Mouse (Mus musculus): Measurements from ENCODE around the gene Gm10799. TPM values are rescaled to one million over a fixed set of nuclear protein-coding genes. Genes with fewer than 3 reads are reported as not detected.
"Not testable (repeated sequence)": the region's sequence is repeated elsewhere in the genome, so short reads cannot be mapped to it uniquely, and the experiment has no call there.

Gm10799 gene
- total and polyA plus RNA-seq, 2 experiments: not detected

GRCm38 (mm10) chr2:104109528-104109927 lies 41.2 kb upstream of the Gm10799 start:
- Histone ChIP-seq H3K79me2 (ENCODE audit: control insufficient read depth, insufficient read depth, low read length) (peaks cover 3% of the 10 kb centered on the region; the same call in 1 of the 2 replicates), H3K9ac (ENCODE audit: low read depth, low read length) (no peak overlapping the region), H3K27ac (replicated peaks; ENCODE audit: insufficient read depth, low read depth, low read length) (peak overlapping the region; percentile 10; the same call in 1 of the 2 replicates), H3K27me3 (ENCODE audit: control insufficient read depth, insufficient read depth, low read length) (no peaks in the 10 kb centered on the region), H3K4me1 (ENCODE audit: control insufficient read depth, insufficient read depth, low read length) (peaks cover 18% of the 10 kb centered on the region), H3K4me3 (ENCODE audit: insufficient read depth, low read depth, low read length) (no peak overlapping the region), H3K36me3 (ENCODE audit: control insufficient read depth, insufficient read depth, low read length) (0 out of 2 replicates have a peak, but pooled peaks cover under 1% of the 10 kb centered on the region)
- WGBS: 78% methylated on average over 2 of the region's 2 CpGs
- DNase-seq (ENCODE audit: extremely low read depth, low read depth, low spot score): no peak
- TF ChIP-seq POLR2A (IDR thresholded peaks at IDR 0.05; ENCODE audit: extremely low read depth, insufficient read depth, low read length): no peak
- TF ChIP-seq CTCF (IDR thresholded peaks at IDR 0.05; ENCODE audit: low read depth, low read length): no peak

- H3K4me3 ChIP-seq (ENCODE audit: insufficient read depth, low read depth, low read length); H3K79me2 ChIP-seq (ENCODE audit: control insufficient read depth, insufficient read depth, low read length); DNase-seq (ENCODE audit: extremely low read depth, low read depth, low spot score); H3K9ac ChIP-seq (ENCODE audit: low read depth, low read length); H3K27me3 ChIP-seq (ENCODE audit: control insufficient read depth, insufficient read depth, low read length); H3K36me3 ChIP-seq (ENCODE audit: control insufficient read depth, insufficient read depth, low read length); H3K27ac ChIP-seq (replicated peaks; ENCODE audit: insufficient read depth, low read depth, low read length): not testable (repeated sequence)
- whole genome bisulfite sequencing: 91% methylated on average over 2 of the region's 2 CpGs
- H3K4me1 ChIP-seq (ENCODE audit: control insufficient read depth, insufficient read depth, low read length): peaks cover 18% of the 10 kb centered on the region
These were observed 40.7 kb upstream of the Gm10799 start for GRCm38 (mm10) chr2:104109021-104109420.

- Histone ChIP-seq H3K79me2 (ENCODE audit: control insufficient read depth, insufficient read depth, low read length) (peaks cover 17% of the 10 kb centered on the region; the same call in 1 of the 2 replicates), H3K36me3 (ENCODE audit: control insufficient read depth, insufficient read depth, low read length) (peaks cover 5% of the 10 kb centered on the region; the same call in 1 of the 2 replicates), H3K9ac (ENCODE audit: low read depth, low read length) (no peak overlapping the region), H3K4me1 (ENCODE audit: control insufficient read depth, insufficient read depth, low read length) (peaks cover 13% of the 10 kb centered on the region), H3K27ac (replicated peaks; ENCODE audit: insufficient read depth, low read depth, low read length) (no peak overlapping the region), H3K27me3 (ENCODE audit: control insufficient read depth, insufficient read depth, low read length) (no peaks in the 10 kb centered on the region), H3K4me3 (ENCODE audit: insufficient read depth, low read depth, low read length) (no peak overlapping the region)
- no peak for DNase-seq (ENCODE audit: extremely low read depth, low read depth, low spot score)
- TF ChIP-seq POLR2A (IDR thresholded peaks at IDR 0.05; ENCODE audit: extremely low read depth, insufficient read depth, low read length): no peak
- no peak for TF ChIP-seq CTCF (IDR thresholded peaks at IDR 0.05; ENCODE audit: low read depth, low read length)
- 87% methylated on average over 6 of the region's 6 CpGs for WGBS
These were observed 36.5 kb upstream of the Gm10799 start for GRCm38 (mm10) chr2:104104800-104105199.

GRCm38 (mm10) chr2:104099946-104100345 lies 31.6 kb upstream of the Gm10799 start:
- 59% methylated on average over 1 of the region's 1 CpGs for WGBS
- Histone ChIP-seq H3K27me3 (ENCODE audit: control insufficient read depth, insufficient read depth, low read length) (no peaks in the 10 kb centered on the region), H3K27ac (replicated peaks; ENCODE audit: insufficient read depth, low read depth, low read length) (no peak overlapping the region), H3K79me2 (ENCODE audit: control insufficient read depth, insufficient read depth, low read length) (peaks cover 17% of the 10 kb centered on the region; the same call in 1 of the 2 replicates), H3K36me3 (ENCODE audit: control insufficient read depth, insufficient read depth, low read length) (peaks cover 5% of the 10 kb centered on the region; the same call in 1 of the 2 replicates), H3K4me3 (ENCODE audit: insufficient read depth, low read depth, low read length) (no peak overlapping the region), H3K9ac (ENCODE audit: low read depth, low read length) (no peak overlapping the region), H3K4me1 (ENCODE audit: control insufficient read depth, insufficient read depth, low read length) (peaks cover 11% of the 10 kb centered on the region)
- no peak for TF ChIP-seq CTCF (IDR thresholded peaks at IDR 0.05; ENCODE audit: low read depth, low read length)
- no peak for TF ChIP-seq POLR2A (IDR thresholded peaks at IDR 0.05; ENCODE audit: extremely low read depth, insufficient read depth, low read length)
- DNase-seq (ENCODE audit: extremely low read depth, low read depth, low spot score): no peak

- Histone ChIP-seq H3K27ac (replicated peaks; ENCODE audit: insufficient read depth, low read depth, low read length) (peak overlapping the region; percentile 46; the same call in 1 of the 2 replicates), H3K4me1 (ENCODE audit: control insufficient read depth, insufficient read depth, low read length) (peaks cover 11% of the 10 kb centered on the region), H3K9ac (ENCODE audit: low read depth, low read length) (no peak overlapping the region), H3K27me3 (ENCODE audit: control insufficient read depth, insufficient read depth, low read length) (no peaks in the 10 kb centered on the region), H3K4me3 (ENCODE audit: insufficient read depth, low read depth, low read length) (no peak overlapping the region), H3K79me2 (ENCODE audit: control insufficient read depth, insufficient read depth, low read length) (peaks cover 12% of the 10 kb centered on the region; the same call in 1 of the 2 replicates), H3K36me3 (ENCODE audit: control insufficient read depth, insufficient read depth, low read length) (peaks cover 1% of the 10 kb centered on the region; the same call in 1 of the 2 replicates)
- no peak for DNase-seq (ENCODE audit: extremely low read depth, low read depth, low spot score)
- TF ChIP-seq CTCF (IDR thresholded peaks at IDR 0.05; ENCODE audit: low read depth, low read length): no peak
- TF ChIP-seq POLR2A (IDR thresholded peaks at IDR 0.05; ENCODE audit: extremely low read depth, insufficient read depth, low read length): no peak
- WGBS: 91% methylated on average over 2 of the region's 2 CpGs
These were observed 30.9 kb upstream of the Gm10799 start for GRCm38 (mm10) chr2:104099231-104099585.

- 8% methylated on average over 3 of the region's 3 CpGs for WGBS
- no peak overlapping the region for H3K9ac ChIP-seq (ENCODE audit: low read depth, low read length)
- peaks cover 11% of the 10 kb centered on the region for H3K4me1 ChIP-seq (ENCODE audit: control insufficient read depth, insufficient read depth, low read length)
- no peaks in the 10 kb centered on the region for H3K36me3 ChIP-seq (ENCODE audit: control insufficient read depth, insufficient read depth, low read length)
- peak overlapping the region; percentile 46; the same call in 1 of the 2 replicates for H3K27ac ChIP-seq (replicated peaks; ENCODE audit: insufficient read depth, low read depth, low read length)
- no peak for TF ChIP-seq CTCF (IDR thresholded peaks at IDR 0.05; ENCODE audit: low read depth, low read length)
- TF ChIP-seq POLR2A (IDR thresholded peaks at IDR 0.05; ENCODE audit: extremely low read depth, insufficient read depth, low read length): no peak
- peaks cover 12% of the 10 kb centered on the region; the same call in 1 of the 2 replicates for H3K79me2 ChIP-seq (ENCODE audit: control insufficient read depth, insufficient read depth, low read length)
- no peak for DNase-seq (ENCODE audit: extremely low read depth, low read depth, low spot score)
- H3K4me3 ChIP-seq (ENCODE audit: insufficient read depth, low read depth, low read length): no peak overlapping the region
- H3K27me3 ChIP-seq (ENCODE audit: control insufficient read depth, insufficient read depth, low read length): no peaks in the 10 kb centered on the region
These were observed 30.3 kb upstream of the Gm10799 start for GRCm38 (mm10) chr2:104098529-104099230.

- H3K4me3 ChIP-seq (ENCODE audit: insufficient read depth, low read depth, low read length); H3K79me2 ChIP-seq (ENCODE audit: control insufficient read depth, insufficient read depth, low read length); H3K27me3 ChIP-seq (ENCODE audit: control insufficient read depth, insufficient read depth, low read length); H3K9ac ChIP-seq (ENCODE audit: low read depth, low read length); H3K4me1 ChIP-seq (ENCODE audit: control insufficient read depth, insufficient read depth, low read length); DNase-seq (ENCODE audit: extremely low read depth, low read depth, low spot score); H3K36me3 ChIP-seq (ENCODE audit: control insufficient read depth, insufficient read depth, low read length); H3K27ac ChIP-seq (replicated peaks; ENCODE audit: insufficient read depth, low read depth, low read length): not testable (repeated sequence)
- 86% methylated on average over 4 of the region's 4 CpGs for WGBS
These were observed 29.0 kb upstream of the Gm10799 start for GRCm38 (mm10) chr2:104097396-104097795.

GRCm38 (mm10) chr2:104096796-104097195 lies 28.4 kb upstream of the Gm10799 start:
- H3K9ac ChIP-seq (ENCODE audit: low read depth, low read length): peak overlapping the region; percentile 38; the same call in 1 of the 2 replicates
- not testable (repeated sequence) for H3K4me1 ChIP-seq (ENCODE audit: control insufficient read depth, insufficient read depth, low read length); H3K36me3 ChIP-seq (ENCODE audit: control insufficient read depth, insufficient read depth, low read length); DNase-seq (ENCODE audit: extremely low read depth, low read depth, low spot score); H3K27me3 ChIP-seq (ENCODE audit: control insufficient read depth, insufficient read depth, low read length); H3K79me2 ChIP-seq (ENCODE audit: control insufficient read depth, insufficient read depth, low read length); H3K27ac ChIP-seq (replicated peaks; ENCODE audit: insufficient read depth, low read depth, low read length)
- H3K4me3 ChIP-seq (ENCODE audit: insufficient read depth, low read depth, low read length): peak overlapping the region; percentile 80; the same call in 1 of the 2 replicates
- 75% methylated on average over 1 of the region's 1 CpGs for WGBS
